Mouse (Mus musculus) neural tube, embryonic 11.5 days (tissue): Measurements from ENCODE around the gene Mecom. TPM values are rescaled to one million over a fixed set of nuclear protein-coding genes. Genes with fewer than 3 reads are reported as not detected.

ENCODE experiments used
- ATAC-seq: fragments of 200-750 bp; cut with Nextera tagmentation; 2 replicates; pipeline ENCODE4 v1.8.0; 2017; ENCODE audit warnings: moderate number of reproducible peaks, mild to moderate bottlenecking, moderate TSS enrichment, moderate library complexity; ENCODE audit not compliant: insufficient read depth, low FRiP score, low TSS enrichment
- DNase-seq: peaks from one replicate; pipeline ENCODE4 v3.0.0-alpha.2; 2015; ENCODE audit warnings: low spot score
- H3K27ac ChIP-seq: fragments of 300-500 bp; sonication (generic); 2 replicates; pipeline ENCODE4 v1.5.1; 2014; ENCODE audit warnings: low read depth, mild to moderate bottlenecking, low read length
- H3K27me3 ChIP-seq: fragments of 300-500 bp; sonication (generic); 2 replicates; pipeline ENCODE4 v1.6.1; 2014; ENCODE audit warnings: mild to moderate bottlenecking, low read length, mixed read lengths; ENCODE audit not compliant: control insufficient read depth, insufficient read depth
- H3K36me3 ChIP-seq: fragments of 300-500 bp; sonication (generic); 2 replicates; pipeline ENCODE4 v1.6.1; 2014; ENCODE audit warnings: mild to moderate bottlenecking, low read length, moderate library complexity, mixed read lengths; ENCODE audit not compliant: control insufficient read depth, insufficient read depth
- H3K4me1 ChIP-seq: fragments of 300-500 bp; sonication (generic); 2 replicates; pipeline ENCODE4 v1.6.1; 2014; ENCODE audit warnings: low read length, mixed read lengths; ENCODE audit not compliant: control insufficient read depth, insufficient read depth
- H3K4me2 ChIP-seq: fragments of 300-500 bp; sonication (generic); 2 replicates; pipeline ENCODE4 v1.6.1; 2014; ENCODE audit warnings: low read depth, mild to moderate bottlenecking, moderate library complexity
- H3K4me3 ChIP-seq: fragments of 300-500 bp; sonication (generic); 2 replicates; pipeline ENCODE4 v1.5.1; 2014; ENCODE audit warnings: low read depth, low read length
- H3K9ac ChIP-seq: fragments of 300-500 bp; sonication (generic); 2 replicates; pipeline ENCODE4 v1.6.1; 2014; ENCODE audit warnings: mild to moderate bottlenecking, low read length
- H3K9me3 ChIP-seq: fragments of 300-500 bp; sonication (generic); 2 replicates; pipeline ENCODE4 v1.6.1; 2016; ENCODE audit warnings: low read length; ENCODE audit not compliant: control insufficient read depth
- WGBS: fragments of 180-500 bp; shearing (Covaris S2); extraction: QIAGEN DNeasy Blood & Tissue Kit; methylation state at CpG from one replicate; pipeline ENCODE4 v1.1.7; 2014; 5-methylcytosine and 5-hydroxymethylcytosine counted together
- polyA plus RNA-seq: library from polyadenylated mRNA; unstranded; fragments of >200 nt; fragmentation: Nextera tagmentation; extraction: Ambion mirVana; gene quantifications from 2 replicates; pipeline ENCODE4 v1.2.1, GENCODE M21; 2014

Mecom gene
- polyA plus RNA-seq, 1 experiment from 2014 or later, result 31.8 TPM

- no peaks in the 10 kb centered on the region for H3K9me3 ChIP-seq
- DNase-seq (no peak), ATAC-seq (no peak)
- no peak overlapping the region for H3K27ac ChIP-seq
- H3K4me2 ChIP-seq, result no peak overlapping the region
- no peaks in the 10 kb centered on the region for H3K36me3 ChIP-seq
- no peaks in the 10 kb centered on the region for H3K4me1 ChIP-seq
- 58% methylated on average over 4 of the region's 4 CpGs for WGBS
- no peak overlapping the region for H3K4me3 ChIP-seq
- no peak overlapping the region for H3K9ac ChIP-seq
- no peaks in the 10 kb centered on the region for H3K27me3 ChIP-seq
Measured at GRCm38 (mm10) chr3:30130495-30130894, 417.3 kb downstream of the Mecom start.

GRCm38 (mm10) chr3:30122618-30123017 lies 425.2 kb downstream of the Mecom start:
- ATAC-seq (no peak), DNase-seq (no peak)
- no peak overlapping the region for H3K27ac ChIP-seq
- H3K9me3 ChIP-seq, result no peaks in the 10 kb centered on the region
- no peak overlapping the region for H3K9ac ChIP-seq
- H3K4me1 ChIP-seq, result no peaks in the 10 kb centered on the region
- H3K4me3 ChIP-seq, result no peak overlapping the region
- H3K36me3 ChIP-seq, result no peaks in the 10 kb centered on the region
- no peaks in the 10 kb centered on the region for H3K27me3 ChIP-seq
- 86% methylated on average over 3 of the region's 3 CpGs for WGBS
- no peak overlapping the region for H3K4me2 ChIP-seq

- Histone ChIP-seq H3K27me3 (no peaks in the 10 kb centered on the region), H3K27ac (no peak overlapping the region), H3K4me1 (no peaks in the 10 kb centered on the region), H3K4me2 (no peak overlapping the region), H3K4me3 (no peak overlapping the region), H3K9ac (no peak overlapping the region), H3K36me3 (no peaks in the 10 kb centered on the region), H3K9me3 (no peaks in the 10 kb centered on the region)
- WGBS, result 86% methylated on average over 8 of the region's 8 CpGs
- no peak for DNase-seq
- no peak for ATAC-seq
Measured at GRCm38 (mm10) chr3:30120790-30121512, 426.9 kb downstream of the Mecom start.

- 84% methylated on average over 7 of the region's 7 CpGs for WGBS
- Histone ChIP-seq H3K27me3 (no peaks in the 10 kb centered on the region), H3K36me3 (no peaks in the 10 kb centered on the region), H3K9ac (no peak overlapping the region), H3K9me3 (no peaks in the 10 kb centered on the region), H3K27ac (no peak overlapping the region), H3K4me1 (no peaks in the 10 kb centered on the region), H3K4me2 (no peak overlapping the region), H3K4me3 (no peak overlapping the region)
- DNase-seq (no peak), ATAC-seq (no peak)
Measured at GRCm38 (mm10) chr3:30118594-30119297, 429.1 kb downstream of the Mecom start.

- Histone ChIP-seq H3K4me3 (no peak overlapping the region), H3K9ac (no peak overlapping the region), H3K27me3 (no peaks in the 10 kb centered on the region), H3K4me1 (no peaks in the 10 kb centered on the region), H3K9me3 (no peaks in the 10 kb centered on the region), H3K4me2 (no peak overlapping the region), H3K27ac (no peak overlapping the region), H3K36me3 (no peaks in the 10 kb centered on the region)
- DNase-seq, result no peak
- 17% methylated on average over 3 of the region's 3 CpGs for WGBS
- ATAC-seq, result no peak
Measured at GRCm38 (mm10) chr3:30113249-30113770, 434.5 kb downstream of the Mecom start.

- Histone ChIP-seq H3K27me3 (no peaks in the 10 kb centered on the region), H3K4me2 (no peak overlapping the region), H3K36me3 (no peaks in the 10 kb centered on the region), H3K4me3 (no peak overlapping the region), H3K27ac (no peak overlapping the region), H3K9me3 (no peaks in the 10 kb centered on the region), H3K4me1 (no peaks in the 10 kb centered on the region), H3K9ac (no peak overlapping the region)
- ATAC-seq (no peak), DNase-seq (no peak)
- 66% methylated on average over 9 of the region's 9 CpGs for WGBS
Measured at GRCm38 (mm10) chr3:30107945-30108670, 439.7 kb downstream of the Mecom start.

GRCm38 (mm10) chr3:30106481-30106880 lies 441.3 kb downstream of the Mecom start:
- Histone ChIP-seq H3K9ac (no peak overlapping the region), H3K27me3 (no peaks in the 10 kb centered on the region), H3K9me3 (no peaks in the 10 kb centered on the region), H3K4me2 (no peak overlapping the region), H3K36me3 (no peaks in the 10 kb centered on the region), H3K27ac (no peak overlapping the region), H3K4me1 (no peaks in the 10 kb centered on the region), H3K4me3 (no peak overlapping the region)
- ATAC-seq, result no peak
- 71% methylated on average over 18 of the region's 18 CpGs for WGBS
- peak; percentile 36 for DNase-seq

GRCm38 (mm10) chr3:30105859-30106258 lies 441.9 kb downstream of the Mecom start:
- H3K4me1 ChIP-seq, result no peaks in the 10 kb centered on the region
- no peaks in the 10 kb centered on the region for H3K9me3 ChIP-seq
- no peaks in the 10 kb centered on the region for H3K27me3 ChIP-seq
- no peaks in the 10 kb centered on the region for H3K36me3 ChIP-seq
- no peak overlapping the region for H3K4me3 ChIP-seq
- H3K4me2 ChIP-seq, result no peak overlapping the region
- no peak overlapping the region for H3K9ac ChIP-seq
- ATAC-seq (no peak), DNase-seq (no peak)
- H3K27ac ChIP-seq, result no peak overlapping the region
- 33% methylated on average over 1 of the region's 1 CpGs for WGBS
